In the genomic region with DNA sequence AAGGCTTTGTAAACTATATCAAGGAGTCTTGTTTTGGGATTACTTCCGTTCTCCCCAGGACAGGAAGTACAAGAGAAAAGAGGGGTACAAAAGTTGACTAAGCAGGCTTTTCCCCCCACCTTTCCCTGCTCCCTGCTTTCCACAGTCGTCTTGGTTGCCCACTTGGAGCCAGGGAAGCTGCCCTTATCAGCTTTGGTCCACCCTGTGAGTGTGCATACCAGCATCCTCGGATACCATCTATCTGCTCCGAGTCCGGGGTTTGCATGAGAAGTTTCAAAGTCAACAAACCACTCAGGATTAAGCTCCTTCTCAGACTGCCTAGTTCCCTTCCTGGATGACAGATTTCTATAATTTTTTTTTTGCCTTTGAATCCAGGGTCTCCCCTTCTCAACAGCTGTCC, we compare ENCODE assay signal across 20 mouse cellular contexts. TPM values are rescaled to one million over a fixed set of nuclear protein-coding genes. Genes with fewer than 3 reads are reported as not detected.
A peak's percentile ranks its signal among the peaks of the same experiment; 100 is the strongest.
DNase-seq lines count a peak whose midpoint lies in the region; ATAC-seq lines count a peak whose summit lies in the region.
"Had no signal": no experiment of that assay in that cellular context is flagged by ENCODE, and none has a peak within 500 bp of the region (broad histone marks: within the 10 kb centered on the region; RNA-seq: fewer than 3 reads in every experiment).

No protein-coding gene starts in this region.

- intact Hi-C loops in heart, postnatal 25 days (cut with DNase I), result no loop called here

- no peaks in the 10 kb centered on the region for H3K36me3 ChIP-seq in heart, embryonic 16.5 days (ENCODE audit: control insufficient read depth, insufficient read depth)
- H3K36me3 ChIP-seq in midbrain, embryonic 10.5 days, result no peaks in the 10 kb centered on the region
- H3K36me3 ChIP-seq in midbrain, embryonic 16.5 days (ENCODE audit: control insufficient read depth, insufficient read depth, low read length), result no peaks in the 10 kb centered on the region
- no peaks in the 10 kb centered on the region for H3K36me3 ChIP-seq in limb, embryonic 15.5 days
- no peaks in the 10 kb centered on the region for H3K36me3 ChIP-seq in forebrain, embryonic 14.5 days (ENCODE audit: control insufficient read depth, insufficient read depth, low read length)
- H3K36me3 ChIP-seq: G1E had no signal

- H3K4me1 ChIP-seq in heart, embryonic 16.5 days (ENCODE audit: control insufficient read depth, insufficient read depth, low read length), result no peaks in the 10 kb centered on the region; the same call in 1 of the 2 replicates
- peaks cover 9% of the 10 kb centered on the region for H3K4me1 ChIP-seq in midbrain, embryonic 10.5 days
- no peaks in the 10 kb centered on the region for H3K4me1 ChIP-seq in midbrain, embryonic 16.5 days (ENCODE audit: control insufficient read depth, insufficient read depth, low read length)
- H3K4me1 ChIP-seq in limb, embryonic 15.5 days, result peaks cover 11% of the 10 kb centered on the region
- no peaks in the 10 kb centered on the region for H3K4me1 ChIP-seq in forebrain, embryonic 14.5 days (ENCODE audit: control insufficient read depth, insufficient read depth, low read length)

- peak overlapping the region; percentile 6; the same call in 1 of the 2 replicates for H3K9ac ChIP-seq in heart, embryonic 16.5 days (ENCODE audit: low read length)
- no peak overlapping the region for H3K9ac ChIP-seq in midbrain, embryonic 16.5 days (ENCODE audit: low read depth, low read length)
- H3K9ac ChIP-seq in limb, embryonic 15.5 days, result no peak overlapping the region
- no peak overlapping the region for H3K9ac ChIP-seq in forebrain, embryonic 14.5 days (ENCODE audit: low read length)
- H3K9ac ChIP-seq: forebrain, postnatal 0 days; liver, postnatal 0 days had no signal

- peak overlapping the region; percentile 25; the same call in 1 of the 2 replicates for H3K27ac ChIP-seq in heart, embryonic 16.5 days (ENCODE audit: low read length)
- H3K27ac ChIP-seq in midbrain, embryonic 10.5 days (replicated peaks), result no peak overlapping the region
- no peak overlapping the region for H3K27ac ChIP-seq in midbrain, embryonic 16.5 days (ENCODE audit: low read length)
- peak overlapping the region; percentile 14; the same call in 1 of the 2 replicates for H3K27ac ChIP-seq in limb, embryonic 15.5 days
- H3K27ac ChIP-seq in forebrain, embryonic 14.5 days (ENCODE audit: low read depth, low read length), result no peak overlapping the region
- H3K27ac ChIP-seq: gastrocnemius, adult 2 months; left cerebral cortex, adult 2 months had no signal

- H3K9me3 ChIP-seq in heart, embryonic 16.5 days (replicated peaks; ENCODE audit: control insufficient read depth, low read length), result no peaks in the 10 kb centered on the region
- H3K9me3 ChIP-seq in midbrain, embryonic 10.5 days (replicated peaks), result peaks cover 6% of the 10 kb centered on the region; the same call in 1 of the 2 replicates
- no peaks in the 10 kb centered on the region; the same call in 1 of the 2 replicates for H3K9me3 ChIP-seq in midbrain, embryonic 16.5 days (replicated peaks; ENCODE audit: control insufficient read depth, low read length, poor library complexity, severe bottlenecking)
- no peaks in the 10 kb centered on the region for H3K9me3 ChIP-seq in limb, embryonic 15.5 days
- H3K9me3 ChIP-seq in forebrain, embryonic 14.5 days (replicated peaks; ENCODE audit: control insufficient read depth, low read length), result no peaks in the 10 kb centered on the region

- no peak for ATAC-seq in heart, embryonic 16.5 days (replicated peaks; ENCODE audit: extremely low read depth, insufficient read depth, low FRiP score)
- no peak for ATAC-seq in midbrain, embryonic 16.5 days
- no peak for ATAC-seq in limb, embryonic 15.5 days (ENCODE audit: insufficient number of reproducible peaks, low FRiP score, low TSS enrichment, low read depth)
- no peak for ATAC-seq in forebrain, embryonic 14.5 days
- ATAC-seq: CD4-positive, CD25-positive, alpha-beta regulatory T cell, adult 4 months; forebrain, postnatal 0 days; liver, postnatal 0 days had no signal

- peak overlapping the region; percentile 13; the same call in 1 of the 2 replicates for H3K4me3 ChIP-seq in heart, embryonic 16.5 days (ENCODE audit: low read length)
- no peak overlapping the region for H3K4me3 ChIP-seq in midbrain, embryonic 10.5 days
- H3K4me3 ChIP-seq in midbrain, embryonic 16.5 days (ENCODE audit: low read depth, low read length), result no peak overlapping the region
- H3K4me3 ChIP-seq in limb, embryonic 15.5 days, result peak overlapping the region; percentile 35
- H3K4me3 ChIP-seq in forebrain, embryonic 14.5 days (ENCODE audit: low read depth, low read length), result no peak overlapping the region
- H3K4me3 ChIP-seq: gastrocnemius, adult 2 months; left cerebral cortex, adult 2 months; megakaryocyte, embryonic 14.5 days had no signal

- DNase-seq in embryo, embryonic 10.5 days (ENCODE audit: low spot score), result peak; percentile 41
- DNase-seq in embryo, embryonic 10 days (ENCODE audit: low spot score), result no peak
- no peak for DNase-seq in heart, postnatal 25 days (ENCODE audit: low spot score)
- DNase-seq in midbrain, embryonic 10.5 days (ENCODE audit: low spot score), result peak; percentile 25
- DNase-seq in forebrain, embryonic 14.5 days (ENCODE audit: low spot score), result no peak
- DNase-seq: cerebellum, adult 9-11 months; forebrain, postnatal 0 days; gastrocnemius, adult 2 months; kidney, adult 2 months; kidney, postnatal 25 days; liver; liver, postnatal 0 days; thymus, postnatal 14 days had no signal

- H3K4me2 ChIP-seq in heart, embryonic 16.5 days (ENCODE audit: low read depth, low read length), result peak overlapping the region; percentile 73
- H3K4me2 ChIP-seq in midbrain, embryonic 16.5 days (ENCODE audit: low read length), result no peak overlapping the region
- peak overlapping the region; percentile 41 for H3K4me2 ChIP-seq in limb, embryonic 15.5 days
- H3K4me2 ChIP-seq in forebrain, embryonic 14.5 days (ENCODE audit: low read length), result no peak overlapping the region

- peaks cover 73% of the 10 kb centered on the region for H3K27me3 ChIP-seq in heart, embryonic 16.5 days (ENCODE audit: control insufficient read depth, insufficient read depth, low read length)
- peaks cover 100% of the 10 kb centered on the region for H3K27me3 ChIP-seq in midbrain, embryonic 10.5 days (ENCODE audit: low read depth, poor library complexity, severe bottlenecking)
- H3K27me3 ChIP-seq in midbrain, embryonic 16.5 days (ENCODE audit: control insufficient read depth, insufficient read depth, low read depth, low read length), result peaks cover 96% of the 10 kb centered on the region
- peaks cover 98% of the 10 kb centered on the region for H3K27me3 ChIP-seq in limb, embryonic 15.5 days
- H3K27me3 ChIP-seq in forebrain, embryonic 14.5 days (replicated peaks; ENCODE audit: control insufficient read depth, insufficient read depth, low read length), result peaks cover 98% of the 10 kb centered on the region

- WGBS in heart, embryonic 16.5 days, result 13% methylated on average over 5 of the region's 5 CpGs
- under 1% methylated on average over 5 of the region's 5 CpGs for WGBS in midbrain, embryonic 10.5 days
- WGBS in midbrain, embryonic 16.5 days, result 0% methylated on average over 5 of the region's 5 CpGs
- 5% methylated on average over 5 of the region's 5 CpGs for WGBS in limb, embryonic 15.5 days
- 2% methylated on average over 5 of the region's 5 CpGs for WGBS in forebrain, embryonic 14.5 days

RNA-seq across cellular contexts. Expression of gene Tbx5, which starts 26.8 kb away (rescaled TPM):
- polyA plus RNA-seq in heart, embryonic 16.5 days (2015; fragmentation: Nextera tagmentation; extraction: Ambion mirVana), result 30.5 and 36.3 TPM in 2 replicates
- total RNA-seq in heart, postnatal 25 days (2021), result 10 to 100 TPM; 29.0 to 33.6 TPM
- 0.10 and 0.20 TPM in 2 replicates for polyA plus RNA-seq in midbrain, embryonic 10.5 days (2016; fragmentation: Nextera tagmentation; extraction: Ambion mirVana)
- 0.05 TPM in 1 of 2 replicates, not detected in the other for polyA plus RNA-seq in midbrain, embryonic 16.5 days (2015; fragmentation: Nextera tagmentation; extraction: Ambion mirVana)
- 18.1 and 21.3 TPM in 2 replicates for polyA plus RNA-seq in limb, embryonic 15.5 days (2015; fragmentation: Nextera tagmentation; extraction: Ambion mirVana)
- polyA plus RNA-seq in forebrain, embryonic 14.5 days (2014; fragmentation: Nextera tagmentation; extraction: Ambion mirVana), result 0.04 TPM in 1 of 2 replicates, not detected in the other
- total RNA-seq: left cerebral cortex, adult 2 months had no signal
- polyA plus RNA-seq: CD4-positive, CD25-positive, alpha-beta regulatory T cell, adult 4 months; forebrain, postnatal 0 days; G1E; liver, postnatal 0 days had no signal

Comparison
In these comparisons a context has a peak if more than half of its experiments do, and no peak if none do; other contexts are left out.
1. DNase-seq: peak in embryo, embryonic 10.5 days (single experiment) and midbrain, embryonic 10.5 days (single experiment); none in embryo, embryonic 10 days (single experiment), heart, postnatal 25 days (single experiment) and forebrain, embryonic 14.5 days (single experiment).
2. H3K27ac ChIP-seq: peak in heart, embryonic 16.5 days (single experiment) and limb, embryonic 15.5 days (single experiment); none in midbrain, embryonic 10.5 days (single experiment), midbrain, embryonic 16.5 days (single experiment) and forebrain, embryonic 14.5 days (single experiment).
3. H3K4me2 ChIP-seq: peak in heart, embryonic 16.5 days (single experiment) and limb, embryonic 15.5 days (single experiment); none in midbrain, embryonic 16.5 days (single experiment) and forebrain, embryonic 14.5 days (single experiment).
4. H3K4me3 ChIP-seq: peak in heart, embryonic 16.5 days (single experiment) and limb, embryonic 15.5 days (single experiment); none in midbrain, embryonic 10.5 days (single experiment), midbrain, embryonic 16.5 days (single experiment) and forebrain, embryonic 14.5 days (single experiment).
5. RNA of gene Tbx5, which starts 26.8 kb away (polyA plus RNA-seq): 30.5 to 36.3 TPM in heart, embryonic 16.5 days and 18.1 to 21.3 TPM in limb, embryonic 15.5 days; 0.10 to 0.20 TPM in midbrain, embryonic 10.5 days, 0.04 TPM in forebrain, embryonic 14.5 days and 0.05 TPM in midbrain, embryonic 16.5 days; every median in the first group is over 10 times any median in the second.